Mouse (Mus musculus) left cerebral cortex, adult 6 months (tissue): ENCODE results near the gene Fbxo46. TPM values are rescaled to one million over a fixed set of nuclear protein-coding genes. Genes with fewer than 3 reads are reported as not detected.

Experiments used
- long read RNA-seq, 2 experiments: library from polyadenylated mRNA; unstranded; transcript quantifications; one replicate each; pipeline ENCODE4 v2.0.0; 2019 to 2020
- polyA plus RNA-seq: library from polyadenylated mRNA; unstranded; fragments of <200 nt; fragmentation: Nextera tagmentation; gene quantifications from 2 replicates; pipeline ENCODE4 v1.2.3, GENCODE M21; 2021

Fbxo46 gene
- 6.4 and 7.1 TPM in 2 replicates for polyA plus RNA-seq
- long read RNA-seq, experiment 1, full-length matches to known transcripts = 34 of 42 reads
- long read RNA-seq, experiment 1, partial matches to known transcripts = 4 of 42 reads
- long read RNA-seq, experiment 1, other reads (novel, unspliced or antisense) = 4 of 42 reads
- long read RNA-seq, experiment 2, full-length matches to known transcripts = 2 of 21 reads
- long read RNA-seq, experiment 2, partial matches to known transcripts = 0 of 21 reads
- long read RNA-seq, experiment 2, other reads (novel, unspliced or antisense) = 19 of 21 reads

DNA sequence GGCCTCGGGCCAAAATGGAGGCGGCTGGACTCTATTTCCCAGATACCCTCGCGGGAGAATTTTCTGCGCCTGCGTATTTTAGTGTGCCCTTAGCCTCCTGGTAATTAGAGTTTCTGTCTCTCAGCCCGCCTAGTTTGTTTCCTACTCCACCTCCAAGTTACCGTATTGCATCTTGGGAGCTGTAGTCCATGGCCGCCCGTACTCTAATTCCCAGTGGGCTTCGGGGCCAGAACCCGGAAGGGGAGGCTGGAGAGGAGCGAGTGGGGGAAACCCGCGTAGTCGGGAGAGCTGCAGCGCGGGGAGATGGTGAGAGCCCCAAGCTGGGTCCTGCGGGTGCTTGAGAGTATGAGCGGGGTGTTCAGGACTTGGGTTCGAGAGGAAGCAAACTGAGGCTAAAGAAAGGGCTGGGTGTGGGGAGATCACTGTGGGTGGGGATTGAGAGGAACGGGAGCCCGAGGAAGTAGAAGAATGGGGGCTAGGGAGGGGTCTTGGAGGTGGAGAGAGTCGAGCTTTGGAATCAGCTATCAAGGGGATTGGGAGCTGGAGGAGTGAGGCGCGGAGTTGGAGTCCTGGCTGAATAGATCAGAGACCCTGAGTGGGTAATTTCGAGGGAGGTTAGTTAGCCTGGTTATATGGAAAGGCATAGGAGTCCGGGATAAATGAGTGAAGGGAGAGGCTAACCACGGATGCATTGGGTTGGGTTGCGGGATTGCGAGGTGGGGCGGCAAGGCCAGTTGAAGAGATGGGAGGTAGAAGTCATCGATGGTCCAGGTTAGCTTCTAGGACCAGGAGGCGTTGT lies at the start of gene Fbxo46:
Gene Fbxo46 (plus strand): TSS at position 229 of the 799 bp plus-strand sequence.

GRCm38 (mm10) chr7:19075723-19076585 lies 43.7 kb upstream of the Fbxo46 start, which contains the start of gene Dmwd:
Dmwd (plus strand) TSS chr7:19076227.

DNA sequence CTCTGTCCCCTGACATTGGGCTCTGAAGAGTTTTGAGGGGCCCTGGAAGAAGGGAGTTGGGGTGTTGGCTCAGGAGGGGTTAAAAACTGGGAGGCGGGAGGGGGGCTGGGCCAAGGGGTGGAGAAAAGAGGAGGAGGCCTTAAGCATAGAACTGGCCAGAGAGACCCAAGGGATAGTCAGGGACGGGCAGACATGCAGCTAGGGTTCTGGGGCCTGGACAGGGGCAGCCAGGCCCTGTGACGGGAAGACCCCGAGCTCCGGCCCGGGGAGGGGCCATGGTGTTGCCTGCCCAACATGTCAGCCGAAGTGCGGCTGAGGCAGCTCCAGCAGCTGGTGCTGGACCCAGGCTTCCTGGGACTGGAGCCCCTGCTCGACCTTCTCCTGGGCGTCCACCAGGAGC lies 36.0 kb upstream of the Fbxo46 start, which contains the start of gene Dmpk:
Gene Dmpk (plus strand): TSS at position 149 of the 400 bp plus-strand sequence.

GRCm38 (mm10) chr7:19094471-19094825 lies 25.2 kb upstream of the Fbxo46 start, which contains the start of gene Six5:
Six5 (plus strand) TSS chr7:19094594.

GRCm38 (mm10) chr7:19118028-19118771 lies 1.5 kb upstream of the Fbxo46 start, which contains the start of gene Gm4969:
Gm4969 (minus strand) TSS chr7:19118368.

GRCm38 (mm10) chr7:19148875-19149541 lies 29.3 kb downstream of the Fbxo46 start, which contains the start of gene Qpctl:
Qpctl (minus strand) TSS chr7:19149291.

GRCm38 (mm10) chr7:19149626-19150025 lies 30.0 kb downstream of the Fbxo46 start, which contains the start of gene Snrpd2:
Snrpd2 (plus strand) TSS chr7:19149722.

GRCm38 (mm10) chr7:19165656-19166423 lies 46.2 kb downstream of the Fbxo46 start, which contains the start of gene Gipr:
Gipr (minus strand) TSS chr7:19166127.

GRCm38 (mm10) chr7:19175708-19176515 lies 56.3 kb downstream of the Fbxo46 start, which contains the start of gene Eml2:
Eml2 (plus strand) TSS chr7:19176421.

Other genes with a start within 250 kb of the Fbxo46 start
- gene Pglyrp1, start 248.5 kb upstream of the Fbxo46 start, polyA plus RNA-seq = 7.8 and 8.4 TPM in 2 replicates
- 15.8 and 16.5 TPM in 2 replicates for gene Ccdc61, start 209.4 kb upstream of the Fbxo46 start, polyA plus RNA-seq
- gene Nova2, start 194.0 kb upstream of the Fbxo46 start, polyA plus RNA-seq = 3.8 and 5.4 TPM in 2 replicates
- not detected in 2 replicates for gene Nanos2, start 132.5 kb upstream of the Fbxo46 start, polyA plus RNA-seq
- 5.9 and 13.0 TPM in 2 replicates for gene Mypop, start 128.6 kb upstream of the Fbxo46 start, polyA plus RNA-seq
- gene Irf2bp1, start 115.8 kb upstream of the Fbxo46 start, polyA plus RNA-seq = 4.8 and 14.9 TPM in 2 replicates
- gene Foxa3, start 96.3 kb upstream of the Fbxo46 start, polyA plus RNA-seq = not detected in 2 replicates
- gene Sympk, start 95.5 kb upstream of the Fbxo46 start, polyA plus RNA-seq = 20.1 and 45.0 TPM in 2 replicates
- 0.18 and 0.29 TPM in 2 replicates for gene Rsph6a, start 65.2 kb upstream of the Fbxo46 start, polyA plus RNA-seq
- 25.7 and 29.1 TPM in 2 replicates for gene Dmwd, start 43.6 kb upstream of the Fbxo46 start, polyA plus RNA-seq
- gene Dmpk, start 36.0 kb upstream of the Fbxo46 start, polyA plus RNA-seq = 1.9 and 2.4 TPM in 2 replicates
- gene Six5, start 25.3 kb upstream of the Fbxo46 start, polyA plus RNA-seq = 0.27 and 0.61 TPM in 2 replicates
- gene Gm4969, start 1.5 kb upstream of the Fbxo46 start, polyA plus RNA-seq = 0.13 and 0.16 TPM in 2 replicates
- 11.1 and 12.7 TPM in 2 replicates for gene Qpctl, start 29.4 kb downstream of the Fbxo46 start, polyA plus RNA-seq
- gene Snrpd2, start 29.9 kb downstream of the Fbxo46 start, polyA plus RNA-seq = 128 and 132 TPM in 2 replicates
- gene Gipr, start 46.3 kb downstream of the Fbxo46 start, polyA plus RNA-seq = 0.24 TPM in 1 of 2 replicates, not detected in the other
- 7.2 TPM in 2 replicates for gene Eml2, start 56.6 kb downstream of the Fbxo46 start, polyA plus RNA-seq
- 1.8 and 2.5 TPM in 2 replicates for gene Gpr4, start 92.7 kb downstream of the Fbxo46 start, polyA plus RNA-seq
- gene Opa3, start 108.5 kb downstream of the Fbxo46 start, polyA plus RNA-seq = 38.5 and 40.0 TPM in 2 replicates
- gene Vasp, start 152.0 kb downstream of the Fbxo46 start, polyA plus RNA-seq = 1.1 and 1.6 TPM in 2 replicates
- gene Ppm1n, start 160.2 kb downstream of the Fbxo46 start, polyA plus RNA-seq = not detected in 2 replicates
- gene Rtn2, start 162.8 kb downstream of the Fbxo46 start, polyA plus RNA-seq = 28.0 and 79.4 TPM in 2 replicates
- 1.2 and 3.1 TPM in 2 replicates for gene Fosb, start 190.2 kb downstream of the Fbxo46 start, polyA plus RNA-seq
- 44.3 and 59.0 TPM in 2 replicates for gene Ercc1, start 224.9 kb downstream of the Fbxo46 start, polyA plus RNA-seq
- 15.0 and 15.5 TPM in 2 replicates for gene Cd3eap, start 239.6 kb downstream of the Fbxo46 start, polyA plus RNA-seq
- 0.76 and 2.5 TPM in 2 replicates for gene Ppp1r13l, start 239.9 kb downstream of the Fbxo46 start, polyA plus RNA-seq